Mouse (Mus musculus): ENCODE measurements around the gene Grip1. TPM values are rescaled to one million over a fixed set of nuclear protein-coding genes. Genes with fewer than 3 reads are reported as not detected.

Grip1 gene
- polyA plus RNA-seq, 1 experiment from 2014 or later = 4.9 TPM

GRCm38 (mm10) chr10:119705348-119705747, 251.7 kb downstream of the Grip1 start:
- H3K36me3 ChIP-seq (ENCODE audit: control insufficient read depth, insufficient read depth, low read length) = no peaks in the 10 kb centered on the region
- ATAC-seq (replicated peaks; ENCODE audit: insufficient number of reproducible peaks, low FRiP score, low TSS enrichment) = no peak
- no peak overlapping the region for H3K9ac ChIP-seq (ENCODE audit: low read depth, low read length)
- no peak overlapping the region for H3K4me2 ChIP-seq
- no peaks in the 10 kb centered on the region for H3K4me1 ChIP-seq (ENCODE audit: control insufficient read depth, insufficient read depth, low read length)
- H3K9me3 ChIP-seq (replicated peaks; ENCODE audit: control insufficient read depth, low read length) = no peaks in the 10 kb centered on the region
- no peak overlapping the region for H3K4me3 ChIP-seq (ENCODE audit: low read depth, low read length)
- H3K27ac ChIP-seq (ENCODE audit: low read depth, low read length) = no peak overlapping the region
- 59% methylated on average over 4 of the region's 4 CpGs for WGBS (ENCODE audit: insufficient replicate concordance)
- H3K27me3 ChIP-seq (ENCODE audit: control insufficient read depth, insufficient read depth, low read length) = no peaks in the 10 kb centered on the region

GRCm38 (mm10) chr10:119706281-119706680, 252.7 kb downstream of the Grip1 start:
- H3K36me3 ChIP-seq (ENCODE audit: control insufficient read depth, insufficient read depth, low read length) = no peaks in the 10 kb centered on the region
- no peaks in the 10 kb centered on the region for H3K27me3 ChIP-seq (ENCODE audit: control insufficient read depth, insufficient read depth, low read length)
- H3K4me2 ChIP-seq = no peak overlapping the region
- H3K4me1 ChIP-seq (ENCODE audit: control insufficient read depth, insufficient read depth, low read length) = no peaks in the 10 kb centered on the region
- no peaks in the 10 kb centered on the region for H3K9me3 ChIP-seq (replicated peaks; ENCODE audit: control insufficient read depth, low read length)
- 84% methylated on average over 4 of the region's 4 CpGs for WGBS (ENCODE audit: insufficient replicate concordance)
- no peak overlapping the region for H3K27ac ChIP-seq (ENCODE audit: low read depth, low read length)
- no peak overlapping the region for H3K4me3 ChIP-seq (ENCODE audit: low read depth, low read length)
- ATAC-seq (replicated peaks; ENCODE audit: insufficient number of reproducible peaks, low FRiP score, low TSS enrichment) = no peak
- no peak overlapping the region for H3K9ac ChIP-seq (ENCODE audit: low read depth, low read length)

DNA sequence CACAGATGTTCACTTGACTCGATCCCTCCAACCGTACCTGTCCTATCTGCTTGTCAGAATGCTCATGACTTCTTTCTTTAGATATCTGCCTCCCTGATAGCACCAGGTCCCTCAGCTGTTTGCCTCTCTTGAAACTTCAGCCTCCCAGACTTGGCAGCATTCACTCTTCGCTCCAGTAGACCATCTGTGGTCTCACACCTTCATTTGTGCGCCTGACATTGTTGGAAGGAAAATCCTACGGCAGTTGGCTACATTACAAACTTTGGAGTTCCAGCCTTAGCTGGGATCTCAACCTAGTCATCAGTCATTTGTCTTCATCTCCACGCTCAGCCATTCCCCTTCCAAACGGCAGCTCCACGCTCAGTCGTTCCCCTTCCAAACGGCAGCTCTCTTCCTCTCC, 253.4 kb downstream of the Grip1 start:
- Histone ChIP-seq H3K4me2 (no peak overlapping the region), H3K9ac (ENCODE audit: low read depth, low read length) (no peak overlapping the region), H3K4me3 (ENCODE audit: low read depth, low read length) (no peak overlapping the region), H3K36me3 (ENCODE audit: control insufficient read depth, insufficient read depth, low read length) (no peaks in the 10 kb centered on the region), H3K27me3 (ENCODE audit: control insufficient read depth, insufficient read depth, low read length) (no peaks in the 10 kb centered on the region), H3K9me3 (replicated peaks; ENCODE audit: control insufficient read depth, low read length) (no peaks in the 10 kb centered on the region), H3K4me1 (ENCODE audit: control insufficient read depth, insufficient read depth, low read length) (no peaks in the 10 kb centered on the region), H3K27ac (ENCODE audit: low read depth, low read length) (no peak overlapping the region)
- no peak for ATAC-seq (replicated peaks; ENCODE audit: insufficient number of reproducible peaks, low FRiP score, low TSS enrichment)
- 88% methylated on average over 10 of the region's 10 CpGs for WGBS (ENCODE audit: insufficient replicate concordance)

GRCm38 (mm10) chr10:119721887-119722286, 268.3 kb downstream of the Grip1 start:
- Histone ChIP-seq H3K27ac (ENCODE audit: low read depth, low read length) (no peak overlapping the region), H3K4me1 (ENCODE audit: control insufficient read depth, insufficient read depth, low read length) (peaks cover 7% of the 10 kb centered on the region; the same call in 1 of the 2 replicates), H3K9me3 (replicated peaks; ENCODE audit: control insufficient read depth, low read length) (no peaks in the 10 kb centered on the region), H3K36me3 (ENCODE audit: control insufficient read depth, insufficient read depth, low read length) (no peaks in the 10 kb centered on the region), H3K9ac (ENCODE audit: low read depth, low read length) (no peak overlapping the region), H3K4me3 (ENCODE audit: low read depth, low read length) (no peak overlapping the region), H3K27me3 (ENCODE audit: control insufficient read depth, insufficient read depth, low read length) (no peaks in the 10 kb centered on the region), H3K4me2 (no peak overlapping the region)
- no peak for ATAC-seq (replicated peaks; ENCODE audit: insufficient number of reproducible peaks, low FRiP score, low TSS enrichment)
- 56% methylated on average over 3 of the region's 3 CpGs for WGBS (ENCODE audit: insufficient replicate concordance)

DNA sequence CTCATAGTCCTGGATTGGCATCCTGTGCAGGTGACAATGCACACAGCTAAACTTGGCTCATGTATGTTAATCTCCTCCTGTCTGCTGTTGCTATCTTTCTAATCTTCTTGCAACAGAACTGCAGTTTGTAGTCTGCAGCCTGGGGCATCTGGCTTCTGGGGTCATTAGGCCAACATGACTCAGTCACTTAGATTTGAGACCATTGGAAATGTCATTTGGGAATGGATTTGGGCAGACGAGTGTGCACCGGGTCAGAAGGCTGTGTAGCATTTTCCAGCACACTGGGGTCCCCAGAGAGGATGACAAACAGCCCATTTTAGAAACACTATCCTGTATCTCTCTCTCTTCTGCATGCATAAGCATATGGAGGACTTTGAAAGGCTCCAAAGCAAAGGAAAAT, 268.8 kb downstream of the Grip1 start:
- no peak overlapping the region for H3K9ac ChIP-seq (ENCODE audit: low read depth, low read length)
- no peak overlapping the region for H3K4me2 ChIP-seq
- H3K27me3 ChIP-seq (ENCODE audit: control insufficient read depth, insufficient read depth, low read length) = no peaks in the 10 kb centered on the region
- 21% methylated on average over 2 of the region's 2 CpGs for whole genome bisulfite sequencing (ENCODE audit: insufficient replicate concordance)
- H3K27ac ChIP-seq (ENCODE audit: low read depth, low read length) = no peak overlapping the region
- peaks cover 7% of the 10 kb centered on the region; the same call in 1 of the 2 replicates for H3K4me1 ChIP-seq (ENCODE audit: control insufficient read depth, insufficient read depth, low read length)
- H3K36me3 ChIP-seq (ENCODE audit: control insufficient read depth, insufficient read depth, low read length) = no peaks in the 10 kb centered on the region
- no peak overlapping the region for H3K4me3 ChIP-seq (ENCODE audit: low read depth, low read length)
- H3K9me3 ChIP-seq (replicated peaks; ENCODE audit: control insufficient read depth, low read length) = no peaks in the 10 kb centered on the region
- ATAC-seq (replicated peaks; ENCODE audit: insufficient number of reproducible peaks, low FRiP score, low TSS enrichment) = no peak

- no peaks in the 10 kb centered on the region for H3K9me3 ChIP-seq (replicated peaks; ENCODE audit: control insufficient read depth, low read length)
- no peaks in the 10 kb centered on the region for H3K27me3 ChIP-seq (ENCODE audit: control insufficient read depth, insufficient read depth, low read length)
- H3K4me2 ChIP-seq = no peak overlapping the region
- no peak overlapping the region for H3K9ac ChIP-seq (ENCODE audit: low read depth, low read length)
- WGBS (ENCODE audit: insufficient replicate concordance) = 78% methylated on average over 9 of the region's 9 CpGs
- H3K4me3 ChIP-seq (ENCODE audit: low read depth, low read length) = no peak overlapping the region
- ATAC-seq (replicated peaks; ENCODE audit: insufficient number of reproducible peaks, low FRiP score, low TSS enrichment) = no peak
- H3K27ac ChIP-seq (ENCODE audit: low read depth, low read length) = no peak overlapping the region
- H3K4me1 ChIP-seq (ENCODE audit: control insufficient read depth, insufficient read depth, low read length) = peaks cover 7% of the 10 kb centered on the region; the same call in 1 of the 2 replicates
- H3K36me3 ChIP-seq (ENCODE audit: control insufficient read depth, insufficient read depth, low read length) = no peaks in the 10 kb centered on the region
Measured at GRCm38 (mm10) chr10:119723671-119724070, 270.0 kb downstream of the Grip1 start.

DNA sequence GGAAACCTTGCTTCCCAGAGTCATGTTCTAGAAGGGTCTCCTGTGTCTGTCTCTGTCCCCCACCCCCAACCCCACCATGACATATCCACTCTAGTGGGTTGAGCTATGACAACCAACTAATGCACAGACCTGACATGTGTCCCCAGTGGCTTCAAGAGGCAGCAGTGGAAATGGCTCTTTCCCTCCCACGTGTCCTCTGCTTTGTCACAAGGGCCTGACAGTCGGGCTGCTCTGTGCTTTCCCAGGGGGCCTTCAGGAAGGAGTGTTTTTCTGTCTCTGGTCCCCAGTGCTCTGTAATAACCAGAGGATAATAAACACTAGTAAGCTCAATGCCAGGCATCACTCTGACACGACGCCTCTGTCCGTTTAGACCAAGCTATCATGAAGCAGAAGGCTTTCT, 271.7 kb downstream of the Grip1 start:
- ATAC-seq (replicated peaks; ENCODE audit: insufficient number of reproducible peaks, low FRiP score, low TSS enrichment) = no peak
- Histone ChIP-seq H3K9ac (ENCODE audit: low read depth, low read length) (no peak overlapping the region), H3K27me3 (ENCODE audit: control insufficient read depth, insufficient read depth, low read length) (no peaks in the 10 kb centered on the region), H3K27ac (ENCODE audit: low read depth, low read length) (no peak overlapping the region), H3K4me3 (ENCODE audit: low read depth, low read length) (no peak overlapping the region), H3K4me2 (no peak overlapping the region), H3K36me3 (ENCODE audit: control insufficient read depth, insufficient read depth, low read length) (no peaks in the 10 kb centered on the region), H3K4me1 (ENCODE audit: control insufficient read depth, insufficient read depth, low read length) (peaks cover 7% of the 10 kb centered on the region; the same call in 1 of the 2 replicates), H3K9me3 (replicated peaks; ENCODE audit: control insufficient read depth, low read length) (no peaks in the 10 kb centered on the region)
- WGBS (ENCODE audit: insufficient replicate concordance) = 53% methylated on average over 5 of the region's 5 CpGs

DNA sequence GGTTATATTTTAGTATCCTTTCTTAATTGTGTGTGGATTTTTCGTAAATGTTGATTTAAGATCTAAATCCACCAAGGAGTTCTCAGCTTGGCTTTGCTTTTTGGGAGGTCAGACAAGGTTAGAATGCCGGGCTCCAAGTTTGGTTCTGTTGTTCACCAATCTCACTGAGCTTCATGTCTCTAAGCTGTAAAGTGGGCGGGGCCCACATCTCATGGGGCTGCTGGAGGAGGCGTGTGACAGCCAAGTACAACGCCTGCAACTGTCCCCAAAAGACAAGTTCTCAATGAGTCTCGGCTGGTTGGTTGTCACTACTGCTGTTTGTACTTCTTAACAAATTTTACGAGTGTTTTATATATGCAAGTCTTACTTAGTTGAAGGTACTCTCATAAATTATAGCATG, 272.3 kb downstream of the Grip1 start:
- Histone ChIP-seq H3K4me1 (ENCODE audit: control insufficient read depth, insufficient read depth, low read length) (peaks cover 7% of the 10 kb centered on the region; the same call in 1 of the 2 replicates), H3K27ac (ENCODE audit: low read depth, low read length) (no peak overlapping the region), H3K9me3 (replicated peaks; ENCODE audit: control insufficient read depth, low read length) (no peaks in the 10 kb centered on the region), H3K4me3 (ENCODE audit: low read depth, low read length) (no peak overlapping the region), H3K4me2 (no peak overlapping the region), H3K9ac (ENCODE audit: low read depth, low read length) (no peak overlapping the region), H3K27me3 (ENCODE audit: control insufficient read depth, insufficient read depth, low read length) (no peaks in the 10 kb centered on the region), H3K36me3 (ENCODE audit: control insufficient read depth, insufficient read depth, low read length) (no peaks in the 10 kb centered on the region)
- ATAC-seq (replicated peaks; ENCODE audit: insufficient number of reproducible peaks, low FRiP score, low TSS enrichment) = no peak
- 73% methylated on average over 7 of the region's 7 CpGs for WGBS (ENCODE audit: insufficient replicate concordance)

GRCm38 (mm10) chr10:119726921-119727320, 273.3 kb downstream of the Grip1 start:
- Histone ChIP-seq H3K4me1 (ENCODE audit: control insufficient read depth, insufficient read depth, low read length) (peaks cover 4% of the 10 kb centered on the region; the same call in 1 of the 2 replicates), H3K9ac (ENCODE audit: low read depth, low read length) (no peak overlapping the region), H3K36me3 (ENCODE audit: control insufficient read depth, insufficient read depth, low read length) (no peaks in the 10 kb centered on the region), H3K4me3 (ENCODE audit: low read depth, low read length) (no peak overlapping the region), H3K9me3 (replicated peaks; ENCODE audit: control insufficient read depth, low read length) (no peaks in the 10 kb centered on the region), H3K27me3 (ENCODE audit: control insufficient read depth, insufficient read depth, low read length) (no peaks in the 10 kb centered on the region), H3K27ac (ENCODE audit: low read depth, low read length) (no peak overlapping the region), H3K4me2 (no peak overlapping the region)
- ATAC-seq (replicated peaks; ENCODE audit: insufficient number of reproducible peaks, low FRiP score, low TSS enrichment) = no peak
- WGBS (ENCODE audit: insufficient replicate concordance) = 80% methylated on average over 6 of the region's 6 CpGs

All from heart, embryonic 11.5 days (tissue).